Mouse (Mus musculus) MEL (cell line): Measurements from ENCODE around the gene Rdh7. TPM values are rescaled to one million over a fixed set of nuclear protein-coding genes. Genes with fewer than 3 reads are reported as not detected.

Experiments used
- DNase-seq: peaks from one replicate; pipeline ENCODE4 v3.0.0; 2011; ENCODE audit warnings: low read depth, low spot score
- H3K27ac ChIP-seq: 2 replicates; pipeline ENCODE4 v1.5.1; 2012; ENCODE audit warnings: low read depth, mild to moderate bottlenecking, control low read depth, low read length, moderate library complexity; ENCODE audit not compliant: control insufficient read depth
- H3K27me3 ChIP-seq, 2 experiments: fragments of 150-350 bp in 1 of 2; sonication (generic) in 1 of 2; 2 replicates each; pipeline ENCODE4 v1.6.1; 2012; ENCODE audit warnings: low read length in 2 of 2, mild to moderate bottlenecking in 2 of 2, improper control_type of control experiment in 1 of 2, moderate library complexity in 1 of 2; ENCODE audit not compliant: insufficient read depth in 2 of 2, control insufficient read depth in 1 of 2
- H3K36me3 ChIP-seq, 2 experiments: 2 replicates each; pipeline ENCODE4 v1.6.1; 2012 to 2014; ENCODE audit warnings: low read length in 2 of 2, improper control_type of control experiment in 1 of 2, inconsistent platforms in 1 of 2, mild to moderate bottlenecking in 1 of 2; ENCODE audit not compliant: insufficient read depth in 2 of 2, control insufficient read depth in 1 of 2
- H3K4me1 ChIP-seq, 2 experiments: fragments of 150-350 bp in 1 of 2; sonication (generic) in 1 of 2; 2 replicates each; pipeline ENCODE4 v1.6.1; 2012; ENCODE audit warnings: low read length in 2 of 2, improper control_type of control experiment in 1 of 2, mild to moderate bottlenecking in 1 of 2; ENCODE audit not compliant: insufficient read depth in 2 of 2, control insufficient read depth in 1 of 2
- H3K4me3 ChIP-seq, 2 experiments: fragments of 150-350 bp in 1 of 2; sonication (generic) in 1 of 2; 2 replicates each; pipeline ENCODE4 v1.5.1; 2012; ENCODE audit warnings: low read depth in 2 of 2, low read length in 2 of 2, mild to moderate bottlenecking in 2 of 2, moderate library complexity in 2 of 2, control low read depth in 1 of 2, improper control_type of control experiment in 1 of 2; ENCODE audit not compliant: control insufficient read depth in 1 of 2, insufficient read depth in 1 of 2
- H3K79me2 ChIP-seq: 2 replicates; pipeline ENCODE4 v1.6.1; 2012; ENCODE audit warnings: mild to moderate bottlenecking, low read length, moderate library complexity; ENCODE audit not compliant: control insufficient read depth, poor library complexity, insufficient read depth
- H3K9ac ChIP-seq: 2 replicates; pipeline ENCODE4 v1.6.1; 2012; ENCODE audit warnings: low read depth, mild to moderate bottlenecking, control low read depth, low read length, moderate library complexity; ENCODE audit not compliant: control insufficient read depth, poor library complexity, severe bottlenecking
- H3K9me3 ChIP-seq: fragments of 150-350 bp; sonication (generic); replicated peaks from 2 replicates; pipeline ENCODE4 v1.6.1; 2012; ENCODE audit warnings: mild to moderate bottlenecking, low read length, improper control_type of control experiment, moderate library complexity; ENCODE audit not compliant: insufficient read depth
- CHD1 ChIP-seq: IDR thresholded peaks from 2 replicates; pipeline ENCODE4 v1.6.1; 2012; ENCODE audit warnings: low read depth, mild to moderate bottlenecking, inconsistent platforms, low read length, improper control_type of control experiment
- CTCF ChIP-seq, 3 experiments: IDR thresholded peaks in 2 of 3; conservative IDR thresholded peaks in 1 of 3; 2 replicates each; pipeline ENCODE4 v1.5.1; 2011 to 2012; ENCODE audit warnings: low read length in 3 of 3, low read depth in 2 of 3, mild to moderate bottlenecking in 2 of 3, improper control_type of control experiment in 1 of 3, inconsistent platforms in 1 of 3, mixed read lengths in 1 of 3, moderate library complexity in 1 of 3; ENCODE audit not compliant: control insufficient read depth in 1 of 3, insufficient read depth in 1 of 3, poor library complexity in 1 of 3, severe bottlenecking in 1 of 3
- E2F4 ChIP-seq: IDR thresholded peaks from 2 replicates; pipeline ENCODE4 v1.6.1; 2011; ENCODE audit warnings: low read depth, low read length, improper control_type of control experiment, borderline replicate concordance
- ELF1 ChIP-seq: IDR thresholded peaks from 2 replicates; pipeline ENCODE4 v1.6.1; 2014; ENCODE audit warnings: low read depth, mild to moderate bottlenecking, inconsistent platforms, low read length, improper control_type of control experiment, moderate library complexity
- HCFC1 ChIP-seq: IDR thresholded peaks from 2 replicates; pipeline ENCODE4 v1.6.1; 2012; ENCODE audit warnings: low read depth, mild to moderate bottlenecking, inconsistent platforms, low read length, improper control_type of control experiment, moderate library complexity
- KAT2A ChIP-seq: conservative IDR thresholded peaks from 2 replicates; pipeline ENCODE4 v1.6.1; 2012; ENCODE audit warnings: low read depth, low read length, improper control_type of control experiment, inconsistent platforms
- MAFK ChIP-seq: IDR thresholded peaks from 2 replicates; pipeline ENCODE4 v1.6.1; 2011; ENCODE audit warnings: low read depth, mild to moderate bottlenecking, low read length, improper control_type of control experiment, borderline replicate concordance
- MEF2A ChIP-seq: IDR thresholded peaks from 2 replicates; pipeline ENCODE4 v1.6.1; 2014; ENCODE audit warnings: low read depth, mild to moderate bottlenecking, inconsistent platforms, low read length, improper control_type of control experiment; ENCODE audit not compliant: poor library complexity, insufficient replicate concordance, severe bottlenecking; ENCODE audit errors: extremely low read depth
- MXI1 ChIP-seq: IDR thresholded peaks from 2 replicates; pipeline ENCODE4 v1.6.1; 2011; ENCODE audit warnings: mild to moderate bottlenecking, low read depth, low read length, improper control_type of control experiment
- MYC ChIP-seq: IDR thresholded peaks from 2 replicates; pipeline ENCODE4 v1.6.1; 2011; ENCODE audit warnings: low read depth, mild to moderate bottlenecking, low read length, improper control_type of control experiment, moderate library complexity
- NRF1 ChIP-seq: IDR thresholded peaks from 2 replicates; pipeline ENCODE4 v1.6.1; 2014; ENCODE audit warnings: low read depth, mild to moderate bottlenecking, inconsistent platforms, low read length, improper control_type of control experiment, moderate library complexity; ENCODE audit not compliant: poor library complexity, insufficient read depth, severe bottlenecking
- POLR2AphosphoS2 ChIP-seq: IDR thresholded peaks from 2 replicates; pipeline ENCODE4 v1.6.1; 2011; ENCODE audit warnings: low read length, improper control_type of control experiment
- POLR2AphosphoS5 ChIP-seq: IDR thresholded peaks from 2 replicates; pipeline ENCODE4 v1.6.1; 2012; ENCODE audit warnings: low read depth, borderline replicate concordance, mild to moderate bottlenecking, inconsistent platforms, low read length, moderate library complexity, mixed read lengths
- RAD21 ChIP-seq: IDR thresholded peaks from 2 replicates; pipeline ENCODE4 v1.6.1; 2011; ENCODE audit warnings: mild to moderate bottlenecking, low read depth, low read length, improper control_type of control experiment
- SMC3 ChIP-seq: IDR thresholded peaks from 2 replicates; pipeline ENCODE4 v1.6.1; 2011; ENCODE audit warnings: low read depth, low read length, improper control_type of control experiment
- TAL1 ChIP-seq: IDR thresholded peaks from 2 replicates; pipeline ENCODE4 v1.6.1; 2012; ENCODE audit warnings: mild to moderate bottlenecking, inconsistent platforms, low read length, moderate library complexity, mixed read lengths
- USF2 ChIP-seq, 2 experiments: IDR thresholded peaks; 2 replicates each; pipeline ENCODE4 v1.6.1; 2011 to 2012; ENCODE audit warnings: improper control_type of control experiment in 2 of 2, low read length in 2 of 2, borderline replicate concordance in 1 of 2, inconsistent platforms in 1 of 2, low read depth in 1 of 2, mild to moderate bottlenecking in 1 of 2; ENCODE audit not compliant: insufficient read depth in 1 of 2
- ZKSCAN1 ChIP-seq: IDR thresholded peaks from 2 replicates; pipeline ENCODE4 v1.6.1; 2012; ENCODE audit warnings: low read depth, mild to moderate bottlenecking, inconsistent platforms, low read length, improper control_type of control experiment, moderate library complexity
- polyA plus RNA-seq, 2 experiments: library from polyadenylated mRNA; stranded (reverse) in 1 of 2; unstranded in 1 of 2; fragments of >175 nt in 1 of 2; fragments of >200 nt in 1 of 2; gene quantifications; 2 replicates each; pipeline versions ENCODE4 v1.2.1 to v1.2.4; 2012; ENCODE audit warnings: low replicate concordance in 2 of 2, low read depth in 1 of 2; ENCODE audit not compliant: insufficient read length in 2 of 2, insufficient read depth in 1 of 2, missing spikeins in 1 of 2
- total RNA-seq: library from RNA; depleted of rRNA; stranded (reverse); fragments of 300-350 nt; gene quantifications from 2 replicates; pipeline ENCODE4 v1.2.3, GENCODE M21; 2012

Gene Rdh7
- total and polyA plus RNA-seq, 3 experiments, result not detected

- Histone ChIP-seq H3K27ac (no peak overlapping the region), H3K36me3 (no peaks in the 10 kb centered on the region), H3K27me3 (peaks cover 3 to 7% of the 10 kb centered on the region in 2 experiments), H3K4me1 (no peaks in the 10 kb centered on the region), H3K9me3 (no peaks in the 10 kb centered on the region), H3K4me3 (no peak overlapping the region), H3K9ac (no peak overlapping the region), H3K79me2 (no peaks in the 10 kb centered on the region)
- DNase-seq, result no peak
- TF ChIP-seq NRF1 (no peak), POLR2AphosphoS2 (no peak), ELF1 (no peak), MXI1 (no peak)
Measured at GRCm38 (mm10) chr10:127886551-127886950, 2.1 kb downstream of the Rdh7 start.

DNA sequence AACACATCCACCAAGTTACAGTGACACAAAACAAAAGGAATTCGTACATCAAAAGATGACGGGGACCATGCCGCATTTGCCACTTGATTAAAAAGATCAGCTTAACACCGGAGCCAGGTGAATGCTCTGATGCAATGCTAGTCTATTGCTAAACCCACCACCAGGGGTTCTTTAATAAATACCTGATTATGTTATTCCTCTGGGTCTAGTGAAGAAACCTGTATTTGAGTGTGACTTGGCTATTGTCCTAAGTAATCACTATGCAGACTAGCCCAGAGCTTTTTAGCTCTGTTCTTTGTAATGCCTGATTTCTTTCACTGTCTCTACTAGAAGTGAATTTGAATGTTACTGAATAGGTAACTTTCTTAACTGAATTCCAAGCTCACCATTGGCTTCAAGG, 7.6 kb downstream of the Rdh7 start:
- H3K9me3 ChIP-seq, result no peaks in the 10 kb centered on the region
- no peak overlapping the region for H3K9ac ChIP-seq
- no peaks in the 10 kb centered on the region for H3K79me2 ChIP-seq
- H3K4me1 ChIP-seq, result peaks cover 6 to 16% of the 10 kb centered on the region in 2 experiments
- H3K27ac ChIP-seq, result no peak overlapping the region
- peaks cover 0 to 9% of the 10 kb centered on the region in 2 experiments; a peak in 2 of 4 replicates for H3K36me3 ChIP-seq
- H3K27me3 ChIP-seq, result no peaks in the 10 kb centered on the region; a peak in 1 of 4 replicates
- DNase-seq, result no peak
- no peak overlapping the region for H3K4me3 ChIP-seq
- TF ChIP-seq HCFC1 (no peak), MEF2A (no peak), MXI1 (no peak), SMC3 (no peak), MYC (no peak), KAT2A (no peak), CTCF (IDR thresholded peaks at IDR 0.05 in 2 of 3, conservative IDR thresholded peaks at IDR 0.05 in 1 of 3; ENCODE audit: control insufficient read depth in 1 of 3, insufficient read depth in 1 of 3, low read depth in 2 of 3, low read length in 3 of 3, poor library complexity in 1 of 3, severe bottlenecking in 1 of 3) (no peak), E2F4 (no peak), RAD21 (no peak), USF2 (IDR thresholded peaks at IDR 0.05; ENCODE audit: borderline replicate concordance in 1 of 2, insufficient read depth in 1 of 2, low read depth in 1 of 2, low read length in 2 of 2) (no peak), ZKSCAN1 (no peak), POLR2AphosphoS5 (no peak), MAFK (no peak), NRF1 (no peak), TAL1 (no peak), CHD1 (no peak), POLR2AphosphoS2 (no peak)
